Mouse (Mus musculus): ENCODE measurements at regions not wholly inside any gene's neighbourhood (a gene's known extent, or its start where the extent isn't known, plus 50 kb on each side); places are given as distances from the start of the nearest gene placed in this dataset.

DNA sequence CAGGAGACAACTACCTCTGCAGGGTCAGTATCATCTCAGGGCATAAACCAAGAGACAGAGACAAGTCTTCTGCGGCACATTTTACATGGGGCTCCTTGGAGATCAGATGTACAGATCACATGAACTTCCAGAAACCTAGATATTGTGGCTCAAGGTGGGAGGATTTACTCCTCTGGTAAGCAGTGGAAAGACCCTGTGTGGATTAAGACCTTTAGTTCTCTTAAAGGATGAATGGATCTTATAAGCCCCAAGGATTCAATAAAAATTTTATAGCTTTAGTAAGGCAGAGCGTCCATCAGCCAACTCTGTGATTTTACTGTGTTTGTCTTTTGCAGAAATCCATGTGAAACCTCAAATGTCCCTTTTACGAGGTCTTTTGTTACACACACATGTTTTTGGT lies 213.8 kb upstream of the Fbxl7 start:
- Histone ChIP-seq H3K9me3 (ENCODE audit: control insufficient read depth, low read length) (0 out of 2 replicates have a peak, but pooled peaks cover 4% of the 10 kb centered on the region), H3K4me1 (ENCODE audit: control insufficient read depth, insufficient read depth, low read length) (peaks cover 8% of the 10 kb centered on the region), H3K4me2 (replicated peaks; ENCODE audit: low read depth, low read length, severe bottlenecking) (no peak overlapping the region), H3K36me3 (ENCODE audit: control insufficient read depth, insufficient read depth, low read length) (no peaks in the 10 kb centered on the region), H3K4me3 (replicated peaks; ENCODE audit: low read length) (no peak overlapping the region), H3K27me3 (ENCODE audit: control insufficient read depth, insufficient read depth, low read length) (no peaks in the 10 kb centered on the region), H3K9ac (ENCODE audit: low read depth, low read length, severe bottlenecking) (no peak overlapping the region), H3K27ac (replicated peaks; ENCODE audit: low read depth, low read length) (no peak overlapping the region)
- WGBS = 26% methylated on average over 3 of the region's 3 CpGs
- DNase-seq (ENCODE audit: low spot score) = peak; percentile 64
- no peak for TF ChIP-seq POLR2A (IDR thresholded peaks at IDR 0.05; ENCODE audit: borderline replicate concordance, extremely low read depth, insufficient read depth, insufficient read length)
- ATAC-seq (ENCODE audit: low FRiP score, low read depth) = peak; percentile 53; the same call in 1 of the 2 replicates

DNA sequence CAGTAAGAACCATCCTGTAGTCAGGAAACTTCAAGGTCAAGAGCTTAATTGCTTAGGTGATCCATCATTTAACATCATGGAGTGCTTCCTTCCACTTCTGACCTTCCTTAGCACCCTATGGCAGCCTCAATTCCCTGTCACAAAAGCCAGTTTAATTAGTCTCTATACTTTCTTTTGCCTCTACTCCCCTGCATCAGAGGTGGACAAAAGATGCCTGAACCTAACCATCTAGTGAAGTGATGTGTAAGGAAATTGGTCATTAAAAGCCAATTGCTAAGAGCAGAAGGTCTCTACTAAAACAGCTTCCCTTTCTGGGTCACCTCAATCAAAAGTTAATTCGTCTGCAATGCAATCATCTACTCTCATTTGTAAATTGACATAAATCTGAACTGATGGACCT lies 234.3 kb upstream of the Fbxl7 start:
- Histone ChIP-seq H3K36me3 (ENCODE audit: control insufficient read depth, insufficient read depth, low read length) (no peaks in the 10 kb centered on the region), H3K4me3 (replicated peaks; ENCODE audit: low read length) (no peak overlapping the region), H3K9me3 (ENCODE audit: control insufficient read depth, low read length) (no peaks in the 10 kb centered on the region), H3K27me3 (ENCODE audit: control insufficient read depth, insufficient read depth, low read length) (no peaks in the 10 kb centered on the region), H3K27ac (replicated peaks; ENCODE audit: low read depth, low read length) (no peak overlapping the region), H3K4me1 (ENCODE audit: control insufficient read depth, insufficient read depth, low read length) (no peaks in the 10 kb centered on the region), H3K4me2 (replicated peaks; ENCODE audit: low read depth, low read length, severe bottlenecking) (no peak overlapping the region), H3K9ac (ENCODE audit: low read depth, low read length, severe bottlenecking) (no peak overlapping the region)
- ATAC-seq (ENCODE audit: low FRiP score, low read depth) (no peak), DNase-seq (ENCODE audit: low spot score) (no peak)
- WGBS = 15% methylated on average over 1 of the region's 1 CpGs
- no peak for TF ChIP-seq POLR2A (IDR thresholded peaks at IDR 0.05; ENCODE audit: borderline replicate concordance, extremely low read depth, insufficient read depth, insufficient read length)

- DNase-seq (ENCODE audit: low spot score) = no peak
- no peak overlapping the region for H3K4me3 ChIP-seq (replicated peaks; ENCODE audit: low read length)
- no peaks in the 10 kb centered on the region for H3K4me1 ChIP-seq (ENCODE audit: control insufficient read depth, insufficient read depth, low read length)
- no peaks in the 10 kb centered on the region for H3K27me3 ChIP-seq (ENCODE audit: control insufficient read depth, insufficient read depth, low read length)
- no peak for TF ChIP-seq POLR2A (IDR thresholded peaks at IDR 0.05; ENCODE audit: borderline replicate concordance, extremely low read depth, insufficient read depth, insufficient read length)
- 83% methylated on average over 2 of the region's 2 CpGs for WGBS
- ATAC-seq (ENCODE audit: low FRiP score, low read depth) = no peak
- H3K36me3 ChIP-seq (ENCODE audit: control insufficient read depth, insufficient read depth, low read length) = no peaks in the 10 kb centered on the region
- H3K27ac ChIP-seq (replicated peaks; ENCODE audit: low read depth, low read length) = no peak overlapping the region
- H3K9me3 ChIP-seq (ENCODE audit: control insufficient read depth, low read length) = no peaks in the 10 kb centered on the region
- no peak overlapping the region for H3K4me2 ChIP-seq (replicated peaks; ENCODE audit: low read depth, low read length, severe bottlenecking)
- H3K9ac ChIP-seq (ENCODE audit: low read depth, low read length, severe bottlenecking) = no peak overlapping the region
Measured at GRCm38 (mm10) chr15:27132761-27133160, 237.4 kb upstream of the Fbxl7 start.

DNA sequence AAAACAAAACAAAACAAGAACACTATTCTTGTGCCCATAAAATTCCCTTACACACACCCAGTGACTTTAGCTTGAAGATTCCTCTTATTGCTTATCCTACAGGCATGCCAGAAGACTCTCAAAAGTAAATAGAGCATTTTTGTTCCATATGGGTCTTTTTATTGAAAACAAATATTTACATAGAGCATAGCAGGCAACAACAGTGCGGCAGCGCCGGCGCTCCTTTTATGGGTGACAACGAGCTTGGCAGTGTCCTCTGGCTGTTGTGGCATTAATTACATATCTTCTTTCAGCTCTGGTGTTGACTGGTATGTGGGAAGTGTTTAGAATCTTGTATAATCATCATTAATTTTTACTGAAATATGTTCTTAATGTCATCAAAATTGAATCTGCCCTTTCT lies 242.2 kb upstream of the Fbxl7 start:
- H3K4me2 ChIP-seq (replicated peaks; ENCODE audit: low read depth, low read length, severe bottlenecking) = no peak overlapping the region
- WGBS = 81% methylated on average over 5 of the region's 5 CpGs
- H3K4me3 ChIP-seq (replicated peaks; ENCODE audit: low read length) = no peak overlapping the region
- no peak overlapping the region for H3K27ac ChIP-seq (replicated peaks; ENCODE audit: low read depth, low read length)
- H3K9ac ChIP-seq (ENCODE audit: low read depth, low read length, severe bottlenecking) = no peak overlapping the region
- no peak for ATAC-seq (ENCODE audit: low FRiP score, low read depth)
- no peaks in the 10 kb centered on the region for H3K36me3 ChIP-seq (ENCODE audit: control insufficient read depth, insufficient read depth, low read length)
- no peak for TF ChIP-seq POLR2A (IDR thresholded peaks at IDR 0.05; ENCODE audit: borderline replicate concordance, extremely low read depth, insufficient read depth, insufficient read length)
- no peak for DNase-seq (ENCODE audit: low spot score)
- no peaks in the 10 kb centered on the region for H3K4me1 ChIP-seq (ENCODE audit: control insufficient read depth, insufficient read depth, low read length)
- no peaks in the 10 kb centered on the region for H3K9me3 ChIP-seq (ENCODE audit: control insufficient read depth, low read length)
- H3K27me3 ChIP-seq (ENCODE audit: control insufficient read depth, insufficient read depth, low read length) = no peaks in the 10 kb centered on the region

GRCm38 (mm10) chr15:27145860-27146259 lies 250.5 kb upstream of the Fbxl7 start:
- WGBS = 81% methylated on average over 6 of the region's 6 CpGs
- no peak overlapping the region for H3K4me3 ChIP-seq (replicated peaks; ENCODE audit: low read length)
- H3K36me3 ChIP-seq (ENCODE audit: control insufficient read depth, insufficient read depth, low read length) = no peaks in the 10 kb centered on the region
- no peak for DNase-seq (ENCODE audit: low spot score)
- no peak overlapping the region for H3K4me2 ChIP-seq (replicated peaks; ENCODE audit: low read depth, low read length, severe bottlenecking)
- TF ChIP-seq POLR2A (IDR thresholded peaks at IDR 0.05; ENCODE audit: borderline replicate concordance, extremely low read depth, insufficient read depth, insufficient read length) = no peak
- no peaks in the 10 kb centered on the region for H3K9me3 ChIP-seq (ENCODE audit: control insufficient read depth, low read length)
- no peak overlapping the region for H3K9ac ChIP-seq (ENCODE audit: low read depth, low read length, severe bottlenecking)
- H3K27me3 ChIP-seq (ENCODE audit: control insufficient read depth, insufficient read depth, low read length) = no peaks in the 10 kb centered on the region
- no peaks in the 10 kb centered on the region for H3K4me1 ChIP-seq (ENCODE audit: control insufficient read depth, insufficient read depth, low read length)
- ATAC-seq (ENCODE audit: low FRiP score, low read depth) = no peak
- H3K27ac ChIP-seq (replicated peaks; ENCODE audit: low read depth, low read length) = no peak overlapping the region

GRCm38 (mm10) chr15:27160986-27161385 lies 265.6 kb upstream of the Fbxl7 start:
- no peak for TF ChIP-seq POLR2A (IDR thresholded peaks at IDR 0.05; ENCODE audit: borderline replicate concordance, extremely low read depth, insufficient read depth, insufficient read length)
- WGBS = 68% methylated on average over 5 of the region's 5 CpGs
- H3K4me3 ChIP-seq (replicated peaks; ENCODE audit: low read length) = no peak overlapping the region
- no peak overlapping the region for H3K9ac ChIP-seq (ENCODE audit: low read depth, low read length, severe bottlenecking)
- H3K27ac ChIP-seq (replicated peaks; ENCODE audit: low read depth, low read length) = no peak overlapping the region
- no peak overlapping the region for H3K4me2 ChIP-seq (replicated peaks; ENCODE audit: low read depth, low read length, severe bottlenecking)
- no peaks in the 10 kb centered on the region for H3K36me3 ChIP-seq (ENCODE audit: control insufficient read depth, insufficient read depth, low read length)
- DNase-seq (ENCODE audit: low spot score) = no peak
- H3K4me1 ChIP-seq (ENCODE audit: control insufficient read depth, insufficient read depth, low read length) = no peaks in the 10 kb centered on the region
- ATAC-seq (ENCODE audit: low FRiP score, low read depth) = no peak
- no peaks in the 10 kb centered on the region for H3K27me3 ChIP-seq (ENCODE audit: control insufficient read depth, insufficient read depth, low read length)
- no peaks in the 10 kb centered on the region for H3K9me3 ChIP-seq (ENCODE audit: control insufficient read depth, low read length)

Data from limb, embryonic 14.5 days (tissue).